Mouse (Mus musculus) liver, embryonic 12.5 days (tissue): ENCODE data around the gene Mypn. TPM values are rescaled to one million over a fixed set of nuclear protein-coding genes. Genes with fewer than 3 reads are reported as not detected.

ENCODE experiments used
- ATAC-seq: fragments of 200-750 bp; cut with Nextera tagmentation; 2 replicates; pipeline ENCODE4 v1.8.0; 2017; ENCODE audit warnings: moderate number of reproducible peaks, mild to moderate bottlenecking, moderate library complexity
- H3K27ac ChIP-seq: fragments of 300-500 bp; sonication (generic); 2 replicates; pipeline ENCODE4 v1.5.1; 2016; ENCODE audit warnings: mild to moderate bottlenecking
- H3K27me3 ChIP-seq: fragments of 300-500 bp; sonication (generic); replicated peaks from 2 replicates; pipeline ENCODE4 v1.6.1; 2016; ENCODE audit warnings: mild to moderate bottlenecking, moderate library complexity
- H3K36me3 ChIP-seq: fragments of 300-500 bp; sonication (generic); 2 replicates; pipeline ENCODE4 v1.6.1; 2016; ENCODE audit warnings: mild to moderate bottlenecking, moderate library complexity
- H3K4me1 ChIP-seq: fragments of 300-500 bp; sonication (generic); 2 replicates; pipeline ENCODE4 v1.6.1; 2016
- H3K4me2 ChIP-seq: fragments of 300-500 bp; sonication (generic); 2 replicates; pipeline ENCODE4 v1.6.1; 2016; ENCODE audit warnings: mild to moderate bottlenecking, moderate library complexity
- H3K4me3 ChIP-seq: fragments of 300-500 bp; sonication (generic); 2 replicates; pipeline ENCODE4 v1.5.1; 2016; ENCODE audit warnings: mild to moderate bottlenecking, moderate library complexity
- H3K9ac ChIP-seq: fragments of 300-500 bp; sonication (generic); 2 replicates; pipeline ENCODE4 v1.6.1; 2016; ENCODE audit warnings: mild to moderate bottlenecking, moderate library complexity
- H3K9me3 ChIP-seq: fragments of 300-500 bp; sonication (generic); replicated peaks from 2 replicates; pipeline ENCODE4 v1.6.1; 2016; ENCODE audit warnings: mild to moderate bottlenecking, moderate library complexity
- WGBS: fragments of 180-500 bp; shearing (Covaris S2); methylation state at CpG from one replicate; pipeline ENCODE4 v1.1.7; 2016; ENCODE audit not compliant: insufficient replicate concordance; 5-methylcytosine and 5-hydroxymethylcytosine counted together
- polyA plus RNA-seq: library from polyadenylated mRNA; unstranded; fragments of >200 nt; fragmentation: Nextera tagmentation; extraction: Ambion mirVana; gene quantifications from 2 replicates; pipeline ENCODE4 v1.2.1, GENCODE M21; 2016

Mypn gene
- polyA plus RNA-seq, 1 experiment from 2014 or later = 0.02 TPM

DNA sequence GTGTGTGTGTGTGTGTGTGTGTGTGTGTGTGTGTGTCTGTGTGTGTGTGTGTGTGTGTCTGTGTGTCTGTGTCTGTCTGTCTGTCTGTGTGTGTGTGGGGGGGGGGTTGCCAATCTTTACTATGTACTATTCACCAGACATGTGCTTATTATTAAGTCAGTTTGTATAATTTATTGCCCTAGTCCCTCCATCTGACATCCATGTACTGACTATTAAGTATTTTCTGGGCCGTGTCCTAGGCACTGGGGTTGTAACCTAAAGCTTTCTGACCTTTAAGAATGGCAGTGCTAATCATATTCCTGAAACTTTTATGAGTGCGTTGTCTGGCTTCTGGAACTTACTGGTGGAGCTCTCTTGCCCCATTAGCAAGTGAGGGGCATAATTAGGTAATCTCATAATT lies 107.0 kb downstream of the Mypn start:
- peaks cover 67% of the 10 kb centered on the region for H3K27me3 ChIP-seq
- 61% methylated on average over 2 of the region's 2 CpGs for WGBS
- no peak overlapping the region for H3K4me2 ChIP-seq
- H3K4me1 ChIP-seq = peaks cover 6% of the 10 kb centered on the region; the same call in 1 of the 2 replicates
- no peak overlapping the region for H3K9ac ChIP-seq
- no peak overlapping the region for H3K4me3 ChIP-seq
- no peak overlapping the region for H3K27ac ChIP-seq
- no peaks in the 10 kb centered on the region for H3K36me3 ChIP-seq
- H3K9me3 ChIP-seq = no peaks in the 10 kb centered on the region
- ATAC-seq = no peak

DNA sequence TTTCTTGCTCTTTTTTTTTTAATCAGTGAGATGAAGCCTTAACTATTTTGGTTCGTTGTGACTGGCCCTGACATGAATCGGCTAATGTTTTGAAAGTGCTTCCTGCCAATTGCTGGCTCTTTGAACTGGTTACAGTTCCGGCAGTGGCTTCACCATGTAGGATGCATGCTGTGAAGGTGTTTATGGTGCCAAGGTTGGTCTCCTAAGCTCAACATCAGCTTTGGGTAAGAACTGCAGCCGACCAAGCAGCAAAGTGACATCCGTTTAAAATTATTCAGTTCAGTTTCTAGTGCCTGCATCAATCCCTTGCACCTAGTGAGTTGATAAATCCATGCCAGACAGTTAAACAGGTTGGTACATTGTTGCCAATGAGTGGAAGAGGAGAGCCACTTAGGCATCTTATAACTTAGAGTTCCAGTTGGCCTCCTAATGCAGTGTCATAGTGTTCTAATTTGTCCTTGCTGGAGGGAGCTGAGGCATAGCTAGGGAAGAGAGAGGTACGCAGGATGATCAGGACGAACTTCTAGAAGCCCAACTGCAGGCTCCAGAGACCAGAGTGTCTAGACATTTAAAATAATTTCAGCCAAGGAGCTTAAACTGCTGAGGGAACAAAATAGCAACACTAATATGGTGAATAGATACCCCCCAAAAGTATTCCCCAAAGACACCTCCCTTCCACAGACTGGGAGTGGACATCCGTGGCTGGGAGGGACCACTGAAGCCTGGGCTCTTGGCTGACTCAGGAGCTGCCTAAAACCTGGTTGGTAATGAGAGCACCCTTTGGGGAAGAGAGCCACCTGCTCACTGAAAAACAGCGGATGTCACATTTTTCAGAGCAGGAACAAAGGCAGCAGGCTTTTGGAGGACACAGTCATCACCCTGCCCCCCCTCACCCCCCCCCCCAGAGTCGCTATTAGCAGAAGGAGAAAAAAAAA lies 110.9 kb downstream of the Mypn start:
- no peak for ATAC-seq
- H3K9ac ChIP-seq = no peak overlapping the region
- no peaks in the 10 kb centered on the region for H3K9me3 ChIP-seq
- WGBS = 62% methylated on average over 10 of the region's 10 CpGs
- H3K4me1 ChIP-seq = peaks cover 9% of the 10 kb centered on the region; the same call in 1 of the 2 replicates
- no peak overlapping the region for H3K27ac ChIP-seq
- H3K4me2 ChIP-seq = no peak overlapping the region
- no peak overlapping the region for H3K4me3 ChIP-seq
- no peaks in the 10 kb centered on the region for H3K36me3 ChIP-seq
- peaks cover 58% of the 10 kb centered on the region for H3K27me3 ChIP-seq

DNA sequence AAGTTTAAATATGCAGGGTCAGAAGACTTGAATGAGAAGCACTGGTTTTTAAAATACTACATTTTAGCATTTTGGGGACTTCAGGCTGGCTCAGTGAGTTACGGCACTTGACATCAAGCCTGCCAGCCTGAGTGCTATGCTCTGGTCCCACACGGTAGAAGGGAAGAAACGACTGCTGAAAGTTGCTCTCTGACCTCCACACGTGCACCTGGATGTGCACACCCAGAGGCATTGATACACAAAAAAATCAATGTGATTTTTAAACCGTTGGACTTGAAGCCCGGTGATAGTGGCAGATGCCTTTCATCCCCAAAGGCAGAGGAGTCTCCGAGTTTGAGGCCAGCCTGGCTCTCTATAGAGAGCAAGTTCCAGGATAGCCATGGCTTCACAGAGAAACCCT lies 111.8 kb downstream of the Mypn start:
- no peaks in the 10 kb centered on the region for H3K36me3 ChIP-seq
- H3K27ac ChIP-seq = no peak overlapping the region
- H3K9ac ChIP-seq = no peak overlapping the region
- H3K9me3 ChIP-seq = no peaks in the 10 kb centered on the region
- peaks cover 49% of the 10 kb centered on the region for H3K27me3 ChIP-seq
- WGBS = 59% methylated on average over 7 of the region's 7 CpGs
- H3K4me3 ChIP-seq = no peak overlapping the region
- H3K4me2 ChIP-seq = no peak overlapping the region
- peaks cover 9% of the 10 kb centered on the region for H3K4me1 ChIP-seq
- no peak for ATAC-seq

DNA sequence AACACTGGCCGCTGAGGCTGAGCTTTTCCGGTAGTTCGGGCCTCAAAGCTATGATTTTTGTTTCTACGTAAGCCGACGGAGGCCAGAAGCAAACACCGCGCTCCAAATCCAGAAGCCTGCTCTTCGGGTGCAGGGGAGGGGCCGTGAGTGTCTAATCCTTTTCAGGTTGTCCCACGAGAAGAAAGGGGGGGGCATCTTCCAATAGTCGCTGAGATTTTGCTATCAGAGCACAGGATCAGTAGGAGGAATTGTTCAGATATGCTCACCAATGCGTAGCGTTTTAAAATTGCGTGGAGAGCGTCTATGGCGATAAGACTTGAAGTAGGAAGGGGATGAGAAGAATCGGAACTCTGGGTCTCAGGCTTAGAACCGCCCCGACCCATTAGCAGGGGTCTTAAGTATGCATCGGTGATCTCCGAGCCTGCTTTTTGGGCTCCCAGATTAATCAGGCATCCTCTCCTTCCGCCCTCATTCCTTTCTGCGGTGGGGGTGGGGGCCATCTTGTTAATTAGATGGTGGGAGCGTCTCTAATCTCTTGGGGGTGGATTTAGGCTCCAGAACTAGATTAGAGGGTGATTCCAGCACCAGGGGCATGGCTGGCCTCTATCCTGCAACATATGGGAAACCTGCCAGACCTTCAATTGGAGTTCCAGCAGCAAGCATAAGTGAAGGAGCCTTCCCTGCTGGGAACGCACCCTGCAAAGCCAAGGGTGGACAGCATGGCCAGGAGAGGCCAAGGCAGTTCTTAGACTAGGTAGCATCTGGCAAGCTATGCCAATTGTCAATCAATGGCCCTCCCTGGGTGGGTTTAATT lies 113.8 kb downstream of the Mypn start:
- H3K27me3 ChIP-seq = peaks cover 36% of the 10 kb centered on the region
- peak overlapping the region; percentile 12; the same call in 1 of the 2 replicates for H3K4me3 ChIP-seq
- H3K27ac ChIP-seq = no peak overlapping the region
- no peaks in the 10 kb centered on the region for H3K9me3 ChIP-seq
- peak overlapping the region; percentile 55 for H3K4me2 ChIP-seq
- ATAC-seq = no peak
- H3K4me1 ChIP-seq = peaks cover 20% of the 10 kb centered on the region
- peak overlapping the region; percentile 22; the same call in 1 of the 2 replicates for H3K9ac ChIP-seq
- 9% methylated on average over 26 of the region's 26 CpGs for WGBS
- no peaks in the 10 kb centered on the region for H3K36me3 ChIP-seq

DNA sequence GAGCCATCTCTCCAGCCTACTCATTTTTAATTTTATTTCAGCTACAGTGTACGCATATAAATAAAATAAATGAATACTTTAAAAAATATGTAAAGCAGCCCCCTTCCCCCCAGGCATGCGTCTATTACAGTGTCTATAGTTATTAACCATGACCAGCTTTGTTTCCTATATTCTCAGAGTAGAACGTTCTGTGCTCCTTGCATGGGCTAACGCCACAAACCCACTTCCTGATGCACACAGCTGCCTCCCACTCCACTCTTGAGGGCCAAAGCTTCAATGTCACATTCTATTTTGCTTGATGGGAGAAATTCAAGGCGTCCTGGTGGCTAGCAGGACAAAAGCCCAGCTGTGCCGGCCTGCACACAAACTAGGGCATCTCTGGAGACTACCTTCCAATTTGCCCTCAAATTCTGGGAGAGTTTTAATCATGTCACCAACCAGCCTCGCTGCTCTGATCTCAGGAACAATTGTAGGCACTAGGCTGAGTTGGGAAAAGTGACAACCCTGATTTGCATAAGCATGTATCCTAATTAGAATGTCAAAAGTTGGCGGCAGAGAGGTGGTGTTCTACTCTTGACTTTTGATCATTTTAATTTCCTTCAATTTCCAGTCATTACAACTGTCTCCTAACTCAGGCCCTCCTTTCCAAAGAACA lies 114.5 kb downstream of the Mypn start:
- 33% methylated on average over 8 of the region's 8 CpGs for WGBS
- peaks cover 34% of the 10 kb centered on the region for H3K27me3 ChIP-seq
- 0 out of 2 replicates have a peak overlapping the region, but pooled peaks have one; percentile 12 for H3K4me3 ChIP-seq
- no peaks in the 10 kb centered on the region for H3K36me3 ChIP-seq
- peak overlapping the region; percentile 55 for H3K4me2 ChIP-seq
- no peak overlapping the region; the same call in 1 of the 2 replicates for H3K9ac ChIP-seq
- H3K27ac ChIP-seq = no peak overlapping the region
- no peak for ATAC-seq
- H3K4me1 ChIP-seq = peaks cover 20% of the 10 kb centered on the region
- H3K9me3 ChIP-seq = no peaks in the 10 kb centered on the region

DNA sequence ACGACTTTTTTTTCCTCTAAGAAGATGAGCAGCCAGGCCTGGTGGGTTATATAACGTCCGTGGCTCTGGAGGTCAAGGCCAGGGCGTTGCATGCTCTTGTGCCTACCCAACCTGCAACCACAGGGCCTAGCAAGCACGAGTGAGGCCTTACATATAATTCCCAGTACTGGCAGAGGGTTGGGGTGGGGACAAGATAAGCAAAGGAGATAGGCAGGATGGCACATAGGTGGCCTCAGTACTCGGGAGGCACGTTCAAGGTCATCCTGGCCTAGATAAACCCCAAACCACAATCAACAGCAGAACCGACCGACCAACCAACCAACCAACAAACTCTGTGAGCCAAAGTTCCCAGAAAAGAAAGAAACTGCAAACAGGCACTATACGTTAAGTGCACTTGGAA lies 117.4 kb downstream of the Mypn start:
- WGBS = 36% methylated on average over 10 of the region's 10 CpGs
- Histone ChIP-seq H3K27me3 (peaks cover 25% of the 10 kb centered on the region), H3K9me3 (no peaks in the 10 kb centered on the region), H3K4me2 (no peak overlapping the region; the same call in 1 of the 2 replicates), H3K36me3 (no peaks in the 10 kb centered on the region), H3K27ac (no peak overlapping the region), H3K4me3 (no peak overlapping the region), H3K9ac (no peak overlapping the region), H3K4me1 (peaks cover 25% of the 10 kb centered on the region)
- ATAC-seq = peak; percentile 68

DNA sequence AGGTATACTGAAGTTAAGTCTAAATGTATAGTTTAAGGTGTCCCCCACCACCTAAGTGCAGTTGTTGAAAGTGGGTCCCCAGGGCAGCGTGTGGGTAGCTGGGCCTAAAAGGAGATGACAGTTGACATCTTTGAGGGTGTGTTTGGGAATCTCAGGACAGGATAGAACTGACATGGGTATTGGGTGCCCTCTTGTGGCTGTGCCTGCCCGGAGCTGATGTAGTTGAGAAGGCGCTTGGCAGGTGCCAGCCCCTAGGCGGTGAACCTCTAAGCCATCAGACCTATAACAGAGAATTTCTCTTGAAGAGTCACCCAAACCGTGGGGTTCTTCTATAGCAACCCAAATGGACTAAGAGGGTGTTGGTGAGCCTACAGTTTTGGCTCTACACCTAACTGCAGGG lies 137.8 kb downstream of the Mypn start:
- Histone ChIP-seq H3K4me2 (no peak overlapping the region), H3K27ac (no peak overlapping the region), H3K4me1 (no peaks in the 10 kb centered on the region), H3K27me3 (no peaks in the 10 kb centered on the region), H3K4me3 (no peak overlapping the region), H3K36me3 (no peaks in the 10 kb centered on the region), H3K9ac (no peak overlapping the region), H3K9me3 (no peaks in the 10 kb centered on the region)
- 13% methylated on average over 5 of the region's 5 CpGs for WGBS
- ATAC-seq = peak; percentile 44

Other genes starting within 250 kb of the Mypn start
- 4.1 and 4.2 TPM in 2 replicates for gene Rufy2, start 223.7 kb downstream of the Mypn start, polyA plus RNA-seq
- gene Hnrnph3, start 179.7 kb downstream of the Mypn start, polyA plus RNA-seq = 37.0 and 43.2 TPM in 2 replicates
- 1.2 and 1.4 TPM in 2 replicates for gene Pbld2, start 179.6 kb downstream of the Mypn start, polyA plus RNA-seq
- 1.7 and 2.2 TPM in 2 replicates for gene Pbld1, start 143.8 kb downstream of the Mypn start, polyA plus RNA-seq
- not detected in 2 replicates for gene Atoh7, start 104.3 kb downstream of the Mypn start, polyA plus RNA-seq
- gene Herc4, start 39.9 kb upstream of the Mypn start, polyA plus RNA-seq = 36.3 and 38.4 TPM in 2 replicates
- 6.0 and 7.5 TPM in 2 replicates for gene Sirt1, start 177.8 kb upstream of the Mypn start, polyA plus RNA-seq
- gene Dnajc12, start 178.5 kb upstream of the Mypn start, polyA plus RNA-seq = 13.0 and 14.2 TPM in 2 replicates
- gene Gm7075, start 217.8 kb upstream of the Mypn start, polyA plus RNA-seq = not detected in 2 replicates
- gene Ctnna3, start 226.1 kb upstream of the Mypn start, polyA plus RNA-seq = 0.05 and 0.08 TPM in 2 replicates